18 mouse cellular contexts compared by ENCODE assay signal in genomic region chr2:60077631-60078030, GRCm38 (mm10).
DNase-seq lines count a peak whose midpoint lies in the region; ATAC-seq and TF ChIP-seq lines count a peak whose summit lies in the region.
"Had no signal": no experiment of that assay in that cellular context is flagged by ENCODE, and none has a peak within 500 bp of the region (broad histone marks: within the 10 kb centered on the region; RNA-seq: fewer than 3 reads in every experiment).

No protein-coding gene starts in this region.

- no peak overlapping the region for H3K9ac ChIP-seq in hindbrain, embryonic 15.5 days
- no peak overlapping the region for H3K9ac ChIP-seq in hindbrain, embryonic 14.5 days
- 0 out of 2 replicates have a peak overlapping the region, but pooled peaks have one; percentile 16 for H3K9ac ChIP-seq in midbrain, embryonic 13.5 days (replicated peaks)
- H3K9ac ChIP-seq in midbrain, embryonic 11.5 days (ENCODE audit: low read length): no peak overlapping the region
- H3K9ac ChIP-seq in midbrain, postnatal 0 days (replicated peaks; ENCODE audit: low read length, poor library complexity, severe bottlenecking): no peak overlapping the region
- H3K9ac ChIP-seq: limb, embryonic 13.5 days; lung, embryonic 14.5 days had no signal

- H3K4me3 ChIP-seq in hindbrain, embryonic 15.5 days: no peak overlapping the region
- no peak overlapping the region for H3K4me3 ChIP-seq in hindbrain, embryonic 14.5 days (replicated peaks; ENCODE audit: low read length)
- no peak overlapping the region for H3K4me3 ChIP-seq in midbrain, embryonic 13.5 days (replicated peaks)
- no peak overlapping the region for H3K4me3 ChIP-seq in midbrain, embryonic 11.5 days (ENCODE audit: low read depth, low read length)
- H3K4me3 ChIP-seq in brown adipose tissue, adult 24 weeks (ENCODE audit: insufficient read depth, low read depth, low read length): no peak overlapping the region
- H3K4me3 ChIP-seq in midbrain, postnatal 0 days (ENCODE audit: low read depth, low read length): no peak overlapping the region
- H3K4me3 ChIP-seq: left cerebral cortex, adult 2 months; limb, embryonic 13.5 days had no signal

- no peak for DNase-seq in hindbrain, embryonic 14.5 days (ENCODE audit: low spot score)
- no peak for DNase-seq in midbrain, embryonic 11.5 days (ENCODE audit: low spot score, missing footprints)
- peak; percentile 8 for DNase-seq in midbrain, postnatal 0 days (ENCODE audit: low spot score)
- DNase-seq in right cerebral cortex, adult 18-20 months: no peak
- DNase-seq: cerebellum, adult 2 months; gastrocnemius, postnatal 25 days; kidney, adult 2 months; kidney, postnatal 14 days; lung, embryonic 14.5 days; right cerebral cortex, postnatal 25 days; thymus, postnatal 14 days had no signal

- peaks cover 12% of the 10 kb centered on the region for H3K4me1 ChIP-seq in hindbrain, embryonic 15.5 days (replicated peaks)
- peaks cover 17% of the 10 kb centered on the region; the same call in 1 of the 2 replicates for H3K4me1 ChIP-seq in hindbrain, embryonic 14.5 days (replicated peaks; ENCODE audit: control insufficient read depth, insufficient read depth, low read length)
- H3K4me1 ChIP-seq in midbrain, embryonic 13.5 days (replicated peaks): peaks cover 23% of the 10 kb centered on the region
- H3K4me1 ChIP-seq in midbrain, embryonic 11.5 days (ENCODE audit: control insufficient read depth, insufficient read depth, low read length): peaks cover 15% of the 10 kb centered on the region; the same call in 1 of the 2 replicates
- H3K4me1 ChIP-seq in brown adipose tissue, adult 24 weeks (ENCODE audit: control insufficient read depth, insufficient read depth, insufficient read length, low read length): peaks cover 17% of the 10 kb centered on the region
- H3K4me1 ChIP-seq in midbrain, postnatal 0 days (ENCODE audit: insufficient read depth, low read length): no peaks in the 10 kb centered on the region

- no peak for ATAC-seq in hindbrain, embryonic 15.5 days (ENCODE audit: low FRiP score, low read depth)
- no peak for ATAC-seq in hindbrain, embryonic 14.5 days (ENCODE audit: low FRiP score)
- no peak for ATAC-seq in midbrain, embryonic 13.5 days
- no peak for ATAC-seq in midbrain, embryonic 11.5 days (ENCODE audit: low FRiP score)
- no peak for ATAC-seq in midbrain, postnatal 0 days (ENCODE audit: low FRiP score)

- H3K4me2 ChIP-seq in hindbrain, embryonic 15.5 days: no peak overlapping the region
- H3K4me2 ChIP-seq in hindbrain, embryonic 14.5 days (replicated peaks): no peak overlapping the region
- no peak overlapping the region for H3K4me2 ChIP-seq in midbrain, embryonic 13.5 days (replicated peaks)
- no peak overlapping the region for H3K4me2 ChIP-seq in midbrain, embryonic 11.5 days
- H3K4me2 ChIP-seq in midbrain, postnatal 0 days (ENCODE audit: low read depth, low read length, poor library complexity, severe bottlenecking): no peak overlapping the region
- H3K4me2 ChIP-seq: heart, embryonic 11.5 days; limb, embryonic 13.5 days; lung, embryonic 14.5 days had no signal

- H3K27me3 ChIP-seq in hindbrain, embryonic 15.5 days: no peaks in the 10 kb centered on the region
- H3K27me3 ChIP-seq in hindbrain, embryonic 14.5 days (ENCODE audit: control insufficient read depth, insufficient read depth, low read length): no peaks in the 10 kb centered on the region
- H3K27me3 ChIP-seq in midbrain, embryonic 13.5 days: no peaks in the 10 kb centered on the region
- no peaks in the 10 kb centered on the region for H3K27me3 ChIP-seq in midbrain, embryonic 11.5 days (ENCODE audit: control insufficient read depth, insufficient read depth, low read length)
- no peaks in the 10 kb centered on the region for H3K27me3 ChIP-seq in midbrain, postnatal 0 days (ENCODE audit: insufficient read depth, low read length)
- H3K27me3 ChIP-seq: limb, embryonic 13.5 days had no signal

- H3K36me3 ChIP-seq in hindbrain, embryonic 15.5 days: no peaks in the 10 kb centered on the region
- peaks cover 7% of the 10 kb centered on the region; the same call in 1 of the 2 replicates for H3K36me3 ChIP-seq in hindbrain, embryonic 14.5 days (replicated peaks; ENCODE audit: control insufficient read depth, insufficient read depth)
- H3K36me3 ChIP-seq in midbrain, embryonic 13.5 days: no peaks in the 10 kb centered on the region
- no peaks in the 10 kb centered on the region for H3K36me3 ChIP-seq in midbrain, embryonic 11.5 days (ENCODE audit: control insufficient read depth, insufficient read depth, low read length)
- no peaks in the 10 kb centered on the region for H3K36me3 ChIP-seq in midbrain, postnatal 0 days (ENCODE audit: insufficient read depth, low read length)

- TF ChIP-seq CTCF in midbrain, postnatal 0 days (IDR thresholded peaks at IDR 0.05): no peak

- 48% methylated on average over 9 of the region's 9 CpGs for WGBS in hindbrain, embryonic 15.5 days
- WGBS in hindbrain, embryonic 14.5 days: 59% methylated on average over 9 of the region's 9 CpGs
- WGBS in midbrain, embryonic 13.5 days: 57% methylated on average over 9 of the region's 9 CpGs
- 70% methylated on average over 9 of the region's 9 CpGs for WGBS in midbrain, embryonic 11.5 days
- 61% methylated on average over 9 of the region's 9 CpGs for WGBS in midbrain, postnatal 0 days

- H3K9me3 ChIP-seq in hindbrain, embryonic 15.5 days: no peaks in the 10 kb centered on the region
- no peaks in the 10 kb centered on the region for H3K9me3 ChIP-seq in hindbrain, embryonic 14.5 days (ENCODE audit: control insufficient read depth, low read length)
- H3K9me3 ChIP-seq in midbrain, embryonic 13.5 days: no peaks in the 10 kb centered on the region
- H3K9me3 ChIP-seq in midbrain, embryonic 11.5 days (ENCODE audit: control insufficient read depth, low read length): no peaks in the 10 kb centered on the region
- no peaks in the 10 kb centered on the region for H3K9me3 ChIP-seq in midbrain, postnatal 0 days (ENCODE audit: low read length)
- H3K9me3 ChIP-seq: G1E; limb, embryonic 13.5 days had no signal

- peak overlapping the region; percentile 38; the same call in 1 of the 2 replicates for H3K27ac ChIP-seq in hindbrain, embryonic 15.5 days (replicated peaks)
- no peak overlapping the region; the same call in 1 of the 2 replicates for H3K27ac ChIP-seq in hindbrain, embryonic 14.5 days
- H3K27ac ChIP-seq in midbrain, embryonic 13.5 days: no peak overlapping the region; the same call in 1 of the 2 replicates
- H3K27ac ChIP-seq in midbrain, embryonic 11.5 days (ENCODE audit: low read depth, low read length): no peak overlapping the region; the same call in 1 of the 2 replicates
- H3K27ac ChIP-seq in brown adipose tissue, adult 24 weeks (replicated peaks; ENCODE audit: low read depth, low read length): peak overlapping the region; percentile 86
- H3K27ac ChIP-seq in midbrain, postnatal 0 days (ENCODE audit: low read depth, low read length): no peak overlapping the region
- H3K27ac ChIP-seq: left cerebral cortex, adult 2 months; limb, embryonic 13.5 days had no signal

Comparison
In these comparisons a context has a peak if more than half of its experiments do, and no peak if none do; other contexts are left out.
1. H3K27ac ChIP-seq: peak in hindbrain, embryonic 15.5 days (single experiment) and brown adipose tissue, adult 24 weeks (single experiment); none in hindbrain, embryonic 14.5 days (single experiment), midbrain, embryonic 13.5 days (single experiment), midbrain, embryonic 11.5 days (single experiment) and midbrain, postnatal 0 days (single experiment).